In genomic region chr17:26644509-26645410, GRCm38 (mm10) we compare ENCODE assay signal across 8 mouse cellular contexts. TPM values are rescaled to one million over a fixed set of nuclear protein-coding genes. Genes with fewer than 3 reads are reported as not detected.
DNase-seq lines count a peak whose midpoint lies in the region; ATAC-seq lines count a peak whose summit lies in the region.
"Had no signal": no experiment of that assay in that cellular context is flagged by ENCODE, and none has a peak within 500 bp of the region (broad histone marks: within the 10 kb centered on the region; RNA-seq: fewer than 3 reads in every experiment).

No protein-coding gene starts in this region.

- no peak overlapping the region for H3K27ac ChIP-seq in neural tube, embryonic 15.5 days (replicated peaks)
- no peak overlapping the region; the same call in 1 of the 2 replicates for H3K27ac ChIP-seq in embryonic facial prominence, embryonic 14.5 days (replicated peaks; ENCODE audit: low read depth, low read length)
- H3K27ac ChIP-seq in hindbrain, embryonic 15.5 days (replicated peaks) = peak overlapping the region; percentile 59
- H3K27ac ChIP-seq: limb, embryonic 13.5 days had no signal

- ATAC-seq in neural tube, embryonic 15.5 days (ENCODE audit: low FRiP score) = no peak
- ATAC-seq in embryonic facial prominence, embryonic 14.5 days (ENCODE audit: low read depth) = peak; percentile 41; the same call in 1 of the 2 replicates
- ATAC-seq in hindbrain, embryonic 15.5 days (ENCODE audit: low FRiP score, low read depth) = peak; percentile 57; the same call in 1 of the 2 replicates
- no peak for ATAC-seq in inflammation-experienced regulatory T-cells, adult 6 months
- ATAC-seq in frontal cortex, adult (ENCODE audit: low TSS enrichment) = no peak

- no peaks in the 10 kb centered on the region for H3K27me3 ChIP-seq in neural tube, embryonic 15.5 days (replicated peaks)
- H3K27me3 ChIP-seq in embryonic facial prominence, embryonic 14.5 days (replicated peaks; ENCODE audit: control insufficient read depth, insufficient read depth, low read length) = no peaks in the 10 kb centered on the region
- no peaks in the 10 kb centered on the region for H3K27me3 ChIP-seq in hindbrain, embryonic 15.5 days
- H3K27me3 ChIP-seq: limb, embryonic 13.5 days had no signal

- no peak overlapping the region for H3K4me3 ChIP-seq in neural tube, embryonic 15.5 days (replicated peaks)
- H3K4me3 ChIP-seq in embryonic facial prominence, embryonic 14.5 days (ENCODE audit: low read depth, low read length) = no peak overlapping the region
- no peak overlapping the region for H3K4me3 ChIP-seq in hindbrain, embryonic 15.5 days
- H3K4me3 ChIP-seq: limb, embryonic 13.5 days had no signal

- peak; percentile 49 for DNase-seq in neural tube, embryonic 10.5 days (ENCODE audit: extremely low spot score, low spot score)
- DNase-seq in embryonic facial prominence, embryonic 14.5 days (ENCODE audit: low spot score) = peak; percentile 74
- DNase-seq in retina, postnatal 7 days (ENCODE audit: low read depth, low spot score) = peak; percentile 24

- 33% methylated on average over 9 of the region's 9 CpGs for WGBS in neural tube, embryonic 15.5 days
- WGBS in embryonic facial prominence, embryonic 14.5 days = 76% methylated on average over 8 of the region's 9 CpGs
- WGBS in hindbrain, embryonic 15.5 days = 43% methylated on average over 9 of the region's 9 CpGs

- peaks cover 9% of the 10 kb centered on the region for H3K4me1 ChIP-seq in neural tube, embryonic 15.5 days
- no peaks in the 10 kb centered on the region for H3K4me1 ChIP-seq in embryonic facial prominence, embryonic 14.5 days (ENCODE audit: control insufficient read depth, insufficient read depth, low read length)
- peaks cover 12% of the 10 kb centered on the region for H3K4me1 ChIP-seq in hindbrain, embryonic 15.5 days (replicated peaks)

- no peak overlapping the region for H3K4me2 ChIP-seq in neural tube, embryonic 15.5 days
- no peak overlapping the region for H3K4me2 ChIP-seq in embryonic facial prominence, embryonic 14.5 days (ENCODE audit: low read depth, low read length)
- no peak overlapping the region for H3K4me2 ChIP-seq in hindbrain, embryonic 15.5 days
- H3K4me2 ChIP-seq: limb, embryonic 13.5 days had no signal

- peaks cover 82% of the 10 kb centered on the region for H3K36me3 ChIP-seq in neural tube, embryonic 15.5 days
- H3K36me3 ChIP-seq in embryonic facial prominence, embryonic 14.5 days (ENCODE audit: control insufficient read depth, insufficient read depth, low read length) = peaks cover 87% of the 10 kb centered on the region
- H3K36me3 ChIP-seq in hindbrain, embryonic 15.5 days = peaks cover 59% of the 10 kb centered on the region

- no peak overlapping the region for H3K9ac ChIP-seq in neural tube, embryonic 15.5 days (replicated peaks)
- H3K9ac ChIP-seq in embryonic facial prominence, embryonic 14.5 days (ENCODE audit: low read depth, low read length) = no peak overlapping the region
- H3K9ac ChIP-seq in hindbrain, embryonic 15.5 days = no peak overlapping the region
- H3K9ac ChIP-seq: limb, embryonic 13.5 days had no signal

- H3K9me3 ChIP-seq in neural tube, embryonic 15.5 days (replicated peaks) = no peaks in the 10 kb centered on the region
- no peaks in the 10 kb centered on the region for H3K9me3 ChIP-seq in embryonic facial prominence, embryonic 14.5 days (ENCODE audit: control insufficient read depth, low read length)
- no peaks in the 10 kb centered on the region for H3K9me3 ChIP-seq in hindbrain, embryonic 15.5 days
- H3K9me3 ChIP-seq: limb, embryonic 13.5 days had no signal

RNA-seq across cellular contexts. Expression of gene Atp6v0e, which starts 18.3 kb away (rescaled TPM):
- polyA plus RNA-seq in neural tube, embryonic 15.5 days (2015; fragmentation: Nextera tagmentation; extraction: Ambion mirVana) = 85.8 and 114 TPM in 2 replicates
- 229 and 261 TPM in 2 replicates for polyA plus RNA-seq in embryonic facial prominence, embryonic 14.5 days (2014; fragmentation: Nextera tagmentation; extraction: Ambion mirVana)
- polyA plus RNA-seq in hindbrain, embryonic 15.5 days (2015; fragmentation: Nextera tagmentation; extraction: Ambion mirVana) = 95.2 and 104 TPM in 2 replicates
- polyA plus RNA-seq in inflammation-experienced regulatory T-cells, adult 6 months (2017; shearing (Covaris generic)) = 100 to 1,000 TPM; 402 to 432 (median 418) TPM

Comparison
In these comparisons a context has a peak if more than half of its experiments do, and no peak if none do; other contexts are left out.
1. DNase-seq: peak in every context shown above with its lines; median percentile 74 in embryonic facial prominence, embryonic 14.5 days; 49 in neural tube, embryonic 10.5 days; 24 in retina, postnatal 7 days.
2. ATAC-seq: peak in embryonic facial prominence, embryonic 14.5 days (single experiment) and hindbrain, embryonic 15.5 days (single experiment); none in neural tube, embryonic 15.5 days (single experiment), inflammation-experienced regulatory T-cells, adult 6 months (single experiment) and frontal cortex, adult (single experiment).